Mouse (Mus musculus) B cell, adult 2 months (primary cell): Measurements from ENCODE around the gene Nr2f6.
"Not testable (repeated sequence)": the region's sequence is repeated elsewhere in the genome, so short reads cannot be mapped to it uniquely, and the experiment has no call there.

Source experiments
- DNase-seq, 2 experiments: peaks; one replicate each; pipeline ENCODE4 v3.0.0; 2022

Gene Nr2f6

DNA sequence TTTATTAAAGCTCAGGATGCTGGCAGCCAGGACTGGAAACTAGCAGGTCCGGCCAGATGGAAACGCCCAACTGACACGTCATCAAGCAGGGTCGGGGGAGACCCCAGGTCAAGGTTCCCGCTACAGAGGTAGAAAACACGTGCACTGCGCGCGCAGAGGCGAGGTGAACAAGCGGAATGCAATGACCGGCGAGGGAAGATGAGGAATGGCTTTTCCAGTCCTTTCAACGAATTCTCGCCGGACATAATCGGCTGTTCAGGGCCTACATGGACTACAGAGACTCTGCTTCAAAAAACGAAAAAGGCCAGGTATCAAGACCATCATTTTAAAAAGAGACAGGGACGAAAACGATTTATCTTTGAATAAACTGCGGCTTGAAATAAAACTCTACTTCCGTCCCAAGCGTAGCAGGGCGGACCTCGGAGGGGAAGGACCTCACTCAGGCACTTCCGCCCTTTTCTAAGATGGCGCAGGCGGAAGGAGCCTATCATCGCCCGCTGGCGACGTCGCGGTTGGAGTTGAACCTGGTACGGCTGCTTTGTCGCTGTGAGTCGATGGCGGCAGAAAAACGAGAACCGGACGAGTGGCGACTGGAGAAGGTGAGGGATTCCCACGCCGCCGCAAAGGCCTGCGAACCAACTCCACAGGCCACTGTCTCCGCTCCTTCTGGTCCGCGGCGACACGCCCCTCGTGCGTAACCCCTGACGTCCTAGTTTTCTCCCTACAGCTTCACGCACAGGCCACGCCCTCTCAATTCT, 14.8 kb downstream of the Nr2f6 start, which contains the start of gene Use1:
Gene Use1, plus strand, starts transcription at position 78 of the 758 bp plus-strand sequence.
- DNase-seq = peak; percentile 90 to 92

DNA sequence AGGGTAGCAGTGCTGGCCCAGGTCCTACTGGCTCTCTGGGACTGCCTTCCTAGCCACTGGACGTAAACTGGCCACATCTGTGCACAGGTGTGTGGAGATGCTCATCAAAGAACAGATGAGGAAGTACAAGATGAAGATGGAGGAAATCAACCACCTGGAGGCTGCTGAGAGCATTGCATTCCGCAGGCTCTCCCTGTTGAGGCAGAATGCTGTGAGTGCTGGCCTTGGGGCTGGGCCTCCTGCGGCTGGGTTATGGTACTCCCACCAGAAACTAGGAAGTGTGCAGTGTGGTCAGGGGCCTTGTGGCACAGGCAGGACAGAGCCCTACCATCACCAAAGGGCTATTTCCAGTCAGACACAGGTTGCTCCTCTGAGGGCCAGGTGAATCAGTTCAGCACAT, 23.7 kb downstream of the Nr2f6 start:
- DNase-seq = no peak

GRCm38 (mm10) chr8:71351520-71351919, 30.2 kb downstream of the Nr2f6 start:
- DNase-seq = no peak

GRCm38 (mm10) chr8:71351117-71351516, 30.6 kb downstream of the Nr2f6 start:
- no peak for DNase-seq

- no peak for DNase-seq
Observed at GRCm38 (mm10) chr8:71346581-71346980, 35.2 kb downstream of the Nr2f6 start.

DNA sequence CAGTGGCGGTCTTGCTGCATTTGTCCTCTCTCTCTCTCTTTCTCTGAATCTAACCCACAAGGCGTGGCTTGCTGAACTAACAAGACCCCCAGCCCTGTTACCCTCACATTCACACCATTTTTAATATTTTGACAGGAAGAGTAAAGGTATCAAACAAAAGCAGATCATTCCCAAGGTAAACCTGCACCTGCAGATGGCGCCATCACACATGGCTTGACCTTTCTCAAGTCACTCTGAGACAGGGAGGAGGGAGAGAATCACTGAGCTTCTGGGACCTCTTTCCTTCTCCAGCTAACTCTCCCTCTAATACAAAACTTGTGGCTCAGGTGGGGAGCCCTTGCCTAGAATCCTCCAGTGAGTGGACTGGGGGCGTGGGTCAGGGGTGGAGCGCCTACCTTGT, 41.1 kb downstream of the Nr2f6 start:
- DNase-seq = peak; percentile 60 to 63

DNA sequence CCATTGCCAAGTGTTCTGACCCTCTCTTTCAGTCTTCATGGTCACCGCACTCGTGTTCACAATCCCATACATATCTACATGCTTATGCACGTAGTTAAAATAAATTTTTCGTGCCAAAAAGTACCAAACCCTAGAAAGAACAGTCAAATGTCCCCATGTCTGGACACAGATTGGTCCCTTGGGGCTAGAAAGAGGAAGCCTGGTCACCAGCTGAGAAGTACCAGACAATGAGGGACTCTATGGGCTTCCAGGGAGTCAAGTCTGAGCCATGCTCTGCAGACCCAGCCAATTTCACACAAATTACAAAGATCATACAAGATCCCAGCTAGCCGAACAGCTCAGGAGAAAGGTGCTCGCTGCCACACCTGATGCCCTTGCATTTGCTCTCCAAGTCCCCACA, 43.9 kb downstream of the Nr2f6 start:
- DNase-seq = not testable (repeated sequence)

DNA sequence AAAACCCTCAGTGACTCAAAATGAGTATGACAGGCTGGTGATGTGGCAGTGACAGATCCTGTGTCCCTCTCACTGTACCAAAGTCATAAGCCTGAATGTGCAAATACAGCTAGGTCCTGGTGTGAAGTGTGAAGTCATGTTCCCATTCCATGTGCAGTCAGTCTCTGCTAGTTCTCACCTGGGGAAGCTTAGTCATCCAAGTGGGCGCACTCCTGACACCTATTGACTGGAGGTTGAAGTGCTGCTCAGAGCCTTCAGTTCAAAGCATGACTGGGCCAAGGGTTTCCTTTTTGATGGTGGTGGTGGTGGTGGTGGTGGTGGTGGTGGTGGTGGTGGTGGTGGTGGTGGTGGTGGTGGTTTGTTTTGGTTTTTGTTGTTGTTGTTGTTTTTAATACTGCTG, 56.9 kb downstream of the Nr2f6 start:
- DNase-seq = peak; percentile 42
